Mouse (Mus musculus): ENCODE data around the gene Bmp15. TPM values are rescaled to one million over a fixed set of nuclear protein-coding genes. Genes with fewer than 3 reads are reported as not detected.

Bmp15 gene
- not detected in 2 replicates for total RNA-seq (2012; rRNA removed)
- not detected for polyA plus RNA-seq (2012; ENCODE audit: insufficient read depth in 1 of 2, insufficient read length in 2 of 2, low read depth in 1 of 2, low replicate concordance in 2 of 2, missing spikeins in 1 of 2)

- H3K27ac ChIP-seq (ENCODE audit: control insufficient read depth, low read depth, low read length): no peak within 1 kb of the TSS
- no peak for DNase-seq (ENCODE audit: low read depth, low spot score)
- H3K36me3 ChIP-seq (ENCODE audit: control insufficient read depth in 1 of 2, insufficient read depth in 2 of 2, low read length in 2 of 2): no peaks in the 10 kb centered on the region
- H3K9me3 ChIP-seq (replicated peaks; ENCODE audit: insufficient read depth, low read length): no peaks in the 10 kb centered on the region
- H3K4me1 ChIP-seq (ENCODE audit: control insufficient read depth in 1 of 2, insufficient read depth in 2 of 2, low read length in 2 of 2): no peaks in the 10 kb centered on the region
- no peak within 1 kb of the TSS for H3K9ac ChIP-seq (ENCODE audit: control insufficient read depth, low read depth, low read length, poor library complexity, severe bottlenecking)
- TF ChIP-seq USF2 (IDR thresholded peaks at IDR 0.05; ENCODE audit: borderline replicate concordance in 1 of 2, insufficient read depth in 1 of 2, low read depth in 1 of 2, low read length in 2 of 2) (no peak), NELFE (IDR thresholded peaks at IDR 0.05; ENCODE audit: low read depth, low read length) (no peak), TCF12 (IDR thresholded peaks at IDR 0.05; ENCODE audit: low read depth, low read length) (no peak), HCFC1 (IDR thresholded peaks at IDR 0.05; ENCODE audit: low read depth, low read length) (no peak), MEF2A (IDR thresholded peaks at IDR 0.05; ENCODE audit: extremely low read depth, insufficient replicate concordance, low read depth, low read length, poor library complexity, severe bottlenecking) (no peak), ZC3H11A (IDR thresholded peaks at IDR 0.05; ENCODE audit: low read depth, low read length) (no peak), POLR2AphosphoS5 (IDR thresholded peaks at IDR 0.05; ENCODE audit: borderline replicate concordance, low read depth, low read length) (no peak), SIN3A (IDR thresholded peaks at IDR 0.05; ENCODE audit: low read length) (no peak), MAFK (IDR thresholded peaks at IDR 0.05; ENCODE audit: borderline replicate concordance, low read depth, low read length) (no peak), KAT2A (conservative IDR thresholded peaks at IDR 0.05; ENCODE audit: low read depth, low read length) (no peak), JUND (IDR thresholded peaks at IDR 0.05; ENCODE audit: low read depth, low read length) (no peak)
- H3K27me3 ChIP-seq (ENCODE audit: control insufficient read depth in 1 of 2, insufficient read depth in 2 of 2, low read length in 2 of 2): no peaks in the 10 kb centered on the region
- H3K4me3 ChIP-seq (ENCODE audit: control insufficient read depth in 1 of 2, insufficient read depth in 1 of 2, low read depth in 2 of 2, low read length in 2 of 2): no peak within 1 kb of the TSS
- H3K79me2 ChIP-seq (ENCODE audit: control insufficient read depth, insufficient read depth, low read length, poor library complexity): no peaks in the 10 kb centered on the region
Observed at GRCm38 (mm10) chrX:6320621-6321020, at the start of gene Bmp15. Gene Bmp15, minus strand, starts transcription at chrX:6320721.

GRCm38 (mm10) chrX:6368822-6369221, 48.3 kb upstream of the Bmp15 start:
- Histone ChIP-seq H3K27me3 (ENCODE audit: control insufficient read depth in 1 of 2, insufficient read depth in 2 of 2, low read length in 2 of 2) (no peaks in the 10 kb centered on the region), H3K4me1 (ENCODE audit: control insufficient read depth in 1 of 2, insufficient read depth in 2 of 2, low read length in 2 of 2) (no peaks in the 10 kb centered on the region), H3K9me3 (replicated peaks; ENCODE audit: insufficient read depth, low read length) (no peaks in the 10 kb centered on the region), H3K4me3 (ENCODE audit: control insufficient read depth in 1 of 2, insufficient read depth in 1 of 2, low read depth in 2 of 2, low read length in 2 of 2) (no peak overlapping the region), H3K36me3 (ENCODE audit: control insufficient read depth in 1 of 2, insufficient read depth in 2 of 2, low read length in 2 of 2) (no peaks in the 10 kb centered on the region), H3K79me2 (ENCODE audit: control insufficient read depth, insufficient read depth, low read length, poor library complexity) (no peaks in the 10 kb centered on the region), H3K9ac (ENCODE audit: control insufficient read depth, low read depth, low read length, poor library complexity, severe bottlenecking) (no peak overlapping the region), H3K27ac (ENCODE audit: control insufficient read depth, low read depth, low read length) (no peak overlapping the region)
- peak; percentile 12 for DNase-seq (ENCODE audit: low read depth, low spot score)
- no peak for TF ChIP-seq RAD21 (IDR thresholded peaks at IDR 0.05; ENCODE audit: low read depth, low read length)

DNA sequence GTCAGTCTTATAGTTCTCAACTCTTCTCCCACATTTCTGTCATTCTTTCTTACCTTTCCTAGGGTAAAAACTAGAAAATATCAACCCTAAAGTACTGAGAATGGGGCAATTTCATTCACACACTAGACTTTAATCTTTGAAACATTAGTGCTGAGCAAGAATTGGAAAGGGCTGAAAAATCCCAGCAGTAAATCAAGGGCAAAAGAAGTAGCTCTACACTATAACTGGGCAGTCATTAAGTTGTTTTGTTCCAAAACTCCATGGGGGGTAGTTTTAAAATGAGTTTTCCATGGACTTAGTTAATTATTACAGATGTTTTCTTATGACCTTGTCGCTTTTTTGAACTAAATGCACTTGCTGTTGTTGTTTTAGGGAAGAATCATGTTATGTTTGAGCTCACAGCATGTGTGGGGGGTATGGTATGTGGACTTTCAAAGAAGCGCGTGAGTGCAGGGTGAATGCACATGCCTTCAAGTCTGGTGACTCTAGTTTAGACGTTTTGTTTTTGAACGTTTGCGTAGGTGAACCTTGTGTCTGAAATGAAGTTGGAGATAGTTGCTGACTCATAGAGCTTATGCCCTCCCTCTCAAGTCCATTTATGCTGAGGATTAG, 37.1 kb upstream of the Bmp15 start:
- H3K36me3 ChIP-seq (ENCODE audit: control insufficient read depth in 1 of 2, insufficient read depth in 2 of 2, low read length in 2 of 2): no peaks in the 10 kb centered on the region
- no peak overlapping the region for H3K4me3 ChIP-seq (ENCODE audit: control insufficient read depth in 1 of 2, insufficient read depth in 1 of 2, low read depth in 2 of 2, low read length in 2 of 2)
- DNase-seq (ENCODE audit: low read depth, low spot score): no peak

More for the DNA sequence above, 37.1 kb upstream of the Bmp15 start:
- no peaks in the 10 kb centered on the region for H3K27me3 ChIP-seq (ENCODE audit: control insufficient read depth in 1 of 2, insufficient read depth in 2 of 2, low read length in 2 of 2)
- H3K4me1 ChIP-seq (ENCODE audit: control insufficient read depth in 1 of 2, insufficient read depth in 2 of 2, low read length in 2 of 2): no peaks in the 10 kb centered on the region
- no peak overlapping the region for H3K27ac ChIP-seq (ENCODE audit: control insufficient read depth, low read depth, low read length)
- H3K9me3 ChIP-seq (replicated peaks; ENCODE audit: insufficient read depth, low read length): no peaks in the 10 kb centered on the region
- H3K79me2 ChIP-seq (ENCODE audit: control insufficient read depth, insufficient read depth, low read length, poor library complexity): no peaks in the 10 kb centered on the region
- H3K9ac ChIP-seq (ENCODE audit: control insufficient read depth, low read depth, low read length, poor library complexity, severe bottlenecking): no peak overlapping the region
- no peak for TF ChIP-seq EP300 (IDR thresholded peaks at IDR 0.05; ENCODE audit: low read depth in 1 of 2, low read length in 2 of 2)
- no peak for TF ChIP-seq JUND (IDR thresholded peaks at IDR 0.05; ENCODE audit: low read depth, low read length)
- no peak for TF ChIP-seq MAFK (IDR thresholded peaks at IDR 0.05; ENCODE audit: borderline replicate concordance, low read depth, low read length)
- no peak for TF ChIP-seq MEF2A (IDR thresholded peaks at IDR 0.05; ENCODE audit: extremely low read depth, insufficient replicate concordance, low read depth, low read length, poor library complexity, severe bottlenecking)
- TF ChIP-seq CHD2 (IDR thresholded peaks at IDR 0.05; ENCODE audit: low read length): no peak
- TF ChIP-seq GABPA (IDR thresholded peaks at IDR 0.05; ENCODE audit: low read depth, low read length): no peak
- no peak for TF ChIP-seq POLR2AphosphoS2 (IDR thresholded peaks at IDR 0.05; ENCODE audit: low read length)
- TF ChIP-seq ZNF384 (IDR thresholded peaks at IDR 0.05; ENCODE audit: low read depth, low read length): no peak
- no peak for TF ChIP-seq RCOR1 (IDR thresholded peaks at IDR 0.05; ENCODE audit: low read depth, low read length)
- TF ChIP-seq BHLHE40 (IDR thresholded peaks at IDR 0.05; ENCODE audit: borderline replicate concordance, low read depth, low read length): no peak
- no peak for TF ChIP-seq MYB (IDR thresholded peaks at IDR 0.05; ENCODE audit: low read depth, low read length)
- TF ChIP-seq GATA1 (IDR thresholded peaks at IDR 0.05; ENCODE audit: low read depth, low read length): no peak
- TF ChIP-seq MAZ (IDR thresholded peaks at IDR 0.05; ENCODE audit: low read depth, low read length): no peak
- no peak for TF ChIP-seq MAX (IDR thresholded peaks at IDR 0.05; ENCODE audit: low read length)
- TF ChIP-seq ZKSCAN1 (IDR thresholded peaks at IDR 0.05; ENCODE audit: low read depth, low read length): no peak
